Mouse (Mus musculus): ENCODE results near the gene Fbxl15. TPM values are rescaled to one million over a fixed set of nuclear protein-coding genes. Genes with fewer than 3 reads are reported as not detected.

Fbxl15 gene
- 37.4 and 60.4 TPM in 2 replicates for polyA plus RNA-seq (2012; rRNA removed)

- peaks cover 11% of the 10 kb centered on the region; the same call in 1 of the 2 replicates for H3K27me3 ChIP-seq (ENCODE audit: control insufficient read depth, insufficient read depth, low read length)
Observed at GRCm38 (mm10) chr19:46328081-46329030, at the start of gene Fbxl15. Fbxl15 (plus strand) TSS chr19:46328184.

DNA sequence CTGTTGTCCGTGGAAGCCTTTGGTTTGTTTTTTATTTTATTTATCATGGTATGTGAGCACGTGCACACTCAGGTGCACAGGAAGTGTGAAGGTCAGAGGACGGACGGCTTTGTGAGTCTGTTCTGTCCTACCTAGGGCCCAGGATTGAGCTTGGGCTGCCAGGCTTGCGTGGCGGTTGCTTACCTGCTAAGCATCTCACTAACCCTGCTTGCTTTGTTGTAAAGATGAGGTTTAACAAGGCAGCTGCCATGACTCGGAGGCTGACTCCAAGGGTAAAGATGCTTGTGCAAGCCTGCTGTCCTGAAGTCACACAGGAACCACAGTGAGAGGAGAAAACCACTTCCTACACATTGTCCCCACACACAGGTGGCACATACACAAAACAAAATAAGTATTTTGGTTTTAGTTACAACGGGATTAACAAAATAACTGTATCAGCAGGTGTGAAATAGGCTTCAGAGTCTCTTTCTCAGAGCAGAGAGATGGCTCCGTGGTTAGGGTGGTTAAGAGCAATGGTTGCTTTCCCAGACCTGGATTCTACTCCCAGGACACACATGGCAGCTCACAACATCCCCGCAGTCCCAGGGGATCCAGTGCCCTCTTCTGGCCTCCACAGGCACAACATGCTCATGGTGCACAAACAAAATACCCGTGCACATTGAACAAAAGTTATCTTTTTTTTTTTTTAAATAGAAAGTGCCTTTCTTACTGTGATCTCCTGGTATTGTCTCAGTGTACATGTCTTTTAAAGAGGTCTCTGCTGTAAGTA, 45.7 kb upstream of the Fbxl15 start:
- Histone ChIP-seq H3K4me1 (ENCODE audit: control insufficient read depth, insufficient read depth, insufficient read length, low read length) (no peaks in the 10 kb centered on the region), H3K27ac (ENCODE audit: insufficient read depth, low read depth, low read length) (no peak overlapping the region), H3K36me3 (ENCODE audit: control insufficient read depth, insufficient read depth, low read length) (peaks cover 78% of the 10 kb centered on the region), H3K4me3 (ENCODE audit: low read depth, low read length) (no peak overlapping the region), H3K27me3 (ENCODE audit: control insufficient read depth, insufficient read depth, low read length) (no peaks in the 10 kb centered on the region)
- 92% methylated on average over 11 of the region's 11 CpGs for WGBS
- no peak for TF ChIP-seq CTCF (IDR thresholded peaks at IDR 0.05; ENCODE audit: extremely low read depth, insufficient read length, insufficient replicate concordance, low read depth, low read length)
- no peak for TF ChIP-seq POLR2A (IDR thresholded peaks at IDR 0.05; ENCODE audit: low read depth, low read length)

More at GRCm38 (mm10) chr19:46328081-46329030, at the start of gene Fbxl15:
- peak; percentile 55 for TF ChIP-seq POLR2A (IDR thresholded peaks at IDR 0.05; ENCODE audit: low read depth, low read length)
- no peak for TF ChIP-seq CTCF (IDR thresholded peaks at IDR 0.05; ENCODE audit: extremely low read depth, insufficient read length, insufficient replicate concordance, low read depth, low read length)
- H3K36me3 ChIP-seq (ENCODE audit: control insufficient read depth, insufficient read depth, low read length) = peaks cover 11% of the 10 kb centered on the region; the same call in 1 of the 2 replicates
- WGBS = under 1% methylated on average over 81 of the region's 81 CpGs
- H3K4me1 ChIP-seq (ENCODE audit: control insufficient read depth, insufficient read depth, insufficient read length, low read length) = peaks cover 15% of the 10 kb centered on the region
- peak within 1 kb of the TSS; percentile 87 for H3K27ac ChIP-seq (ENCODE audit: insufficient read depth, low read depth, low read length)
- H3K4me3 ChIP-seq (ENCODE audit: low read depth, low read length) = peak within 1 kb of the TSS; percentile 69

GRCm38 (mm10) chr19:46284686-46285085, 43.3 kb upstream of the Fbxl15 start:
- WGBS = 98% methylated on average over 4 of the region's 4 CpGs

GRCm38 (mm10) chr19:46285631-46286030, 42.4 kb upstream of the Fbxl15 start:
- Histone ChIP-seq H3K27me3 (ENCODE audit: control insufficient read depth, insufficient read depth, low read length) (no peaks in the 10 kb centered on the region), H3K27ac (ENCODE audit: insufficient read depth, low read depth, low read length) (no peak overlapping the region), H3K4me1 (ENCODE audit: control insufficient read depth, insufficient read depth, insufficient read length, low read length) (no peaks in the 10 kb centered on the region), H3K4me3 (ENCODE audit: low read depth, low read length) (no peak overlapping the region), H3K36me3 (ENCODE audit: control insufficient read depth, insufficient read depth, low read length) (peaks cover 55% of the 10 kb centered on the region)
- 89% methylated on average over 7 of the region's 7 CpGs for WGBS
- TF ChIP-seq CTCF (IDR thresholded peaks at IDR 0.05; ENCODE audit: extremely low read depth, insufficient read length, insufficient replicate concordance, low read depth, low read length) = no peak
- no peak for TF ChIP-seq POLR2A (IDR thresholded peaks at IDR 0.05; ENCODE audit: low read depth, low read length)

More at GRCm38 (mm10) chr19:46284686-46285085, 43.3 kb upstream of the Fbxl15 start:
- no peaks in the 10 kb centered on the region for H3K27me3 ChIP-seq (ENCODE audit: control insufficient read depth, insufficient read depth, low read length)
- no peak for TF ChIP-seq CTCF (IDR thresholded peaks at IDR 0.05; ENCODE audit: extremely low read depth, insufficient read length, insufficient replicate concordance, low read depth, low read length)
- TF ChIP-seq POLR2A (IDR thresholded peaks at IDR 0.05; ENCODE audit: low read depth, low read length) = no peak
- peaks cover 64% of the 10 kb centered on the region for H3K36me3 ChIP-seq (ENCODE audit: control insufficient read depth, insufficient read depth, low read length)
- H3K4me1 ChIP-seq (ENCODE audit: control insufficient read depth, insufficient read depth, insufficient read length, low read length) = no peaks in the 10 kb centered on the region
- no peak overlapping the region for H3K27ac ChIP-seq (ENCODE audit: insufficient read depth, low read depth, low read length)
- H3K4me3 ChIP-seq (ENCODE audit: low read depth, low read length) = no peak overlapping the region

GRCm38 (mm10) chr19:46286047-46286446, 41.9 kb upstream of the Fbxl15 start:
- TF ChIP-seq CTCF (IDR thresholded peaks at IDR 0.05; ENCODE audit: extremely low read depth, insufficient read length, insufficient replicate concordance, low read depth, low read length) = no peak
- TF ChIP-seq POLR2A (IDR thresholded peaks at IDR 0.05; ENCODE audit: low read depth, low read length) = no peak
- no peaks in the 10 kb centered on the region for H3K4me1 ChIP-seq (ENCODE audit: control insufficient read depth, insufficient read depth, insufficient read length, low read length)
- H3K27me3 ChIP-seq (ENCODE audit: control insufficient read depth, insufficient read depth, low read length) = no peaks in the 10 kb centered on the region
- no peak overlapping the region for H3K4me3 ChIP-seq (ENCODE audit: low read depth, low read length)
- peaks cover 52% of the 10 kb centered on the region for H3K36me3 ChIP-seq (ENCODE audit: control insufficient read depth, insufficient read depth, low read length)
- WGBS = 68% methylated on average over 6 of the region's 6 CpGs
- no peak overlapping the region for H3K27ac ChIP-seq (ENCODE audit: insufficient read depth, low read depth, low read length)

DNA sequence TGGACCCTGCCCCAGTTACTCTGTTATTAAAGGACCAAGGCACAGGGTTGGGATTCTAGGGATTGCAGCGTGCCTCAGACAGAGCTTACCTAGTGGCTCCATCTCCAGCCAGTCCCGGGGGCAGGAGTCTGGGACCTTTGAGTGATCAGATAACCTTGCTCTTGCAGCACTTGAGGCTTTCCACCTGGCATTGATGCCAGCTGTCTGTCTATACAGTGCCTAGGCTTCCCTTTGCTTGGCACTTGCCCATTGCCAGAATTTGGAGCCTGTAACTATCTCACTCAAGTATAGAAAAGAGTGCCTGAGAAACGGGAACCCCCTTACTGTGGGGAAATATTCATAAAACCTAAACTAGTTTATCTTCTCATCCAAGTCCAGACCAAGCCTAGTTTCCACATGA, 41.1 kb upstream of the Fbxl15 start:
- TF ChIP-seq CTCF (IDR thresholded peaks at IDR 0.05; ENCODE audit: extremely low read depth, insufficient read length, insufficient replicate concordance, low read depth, low read length) (no peak), POLR2A (IDR thresholded peaks at IDR 0.05; ENCODE audit: low read depth, low read length) (no peak)
- 71% methylated on average over 3 of the region's 3 CpGs for WGBS
- Histone ChIP-seq H3K4me1 (ENCODE audit: control insufficient read depth, insufficient read depth, insufficient read length, low read length) (no peaks in the 10 kb centered on the region), H3K4me3 (ENCODE audit: low read depth, low read length) (no peak overlapping the region), H3K36me3 (ENCODE audit: control insufficient read depth, insufficient read depth, low read length) (peaks cover 46% of the 10 kb centered on the region), H3K27ac (ENCODE audit: insufficient read depth, low read depth, low read length) (0 out of 2 replicates have a peak overlapping the region, but pooled peaks have one; percentile 22), H3K27me3 (ENCODE audit: control insufficient read depth, insufficient read depth, low read length) (no peaks in the 10 kb centered on the region)

All from small intestine, adult 2 months (tissue).